Mouse (Mus musculus) inflammation-experienced regulatory T-cells, adult 16 weeks (primary cell): Measurements from ENCODE around the gene Alkbh4. TPM values are rescaled to one million over a fixed set of nuclear protein-coding genes. Genes with fewer than 3 reads are reported as not detected.

Experiments
- polyA plus RNA-seq: library from polyadenylated mRNA; unstranded; fragments of 100-300 nt; shearing (Covaris generic); gene quantifications from one replicate; pipeline ENCODE4 v1.2.1, GENCODE M21; 2017

Gene Alkbh4
- polyA plus RNA-seq: 81.7 TPM

DNA sequence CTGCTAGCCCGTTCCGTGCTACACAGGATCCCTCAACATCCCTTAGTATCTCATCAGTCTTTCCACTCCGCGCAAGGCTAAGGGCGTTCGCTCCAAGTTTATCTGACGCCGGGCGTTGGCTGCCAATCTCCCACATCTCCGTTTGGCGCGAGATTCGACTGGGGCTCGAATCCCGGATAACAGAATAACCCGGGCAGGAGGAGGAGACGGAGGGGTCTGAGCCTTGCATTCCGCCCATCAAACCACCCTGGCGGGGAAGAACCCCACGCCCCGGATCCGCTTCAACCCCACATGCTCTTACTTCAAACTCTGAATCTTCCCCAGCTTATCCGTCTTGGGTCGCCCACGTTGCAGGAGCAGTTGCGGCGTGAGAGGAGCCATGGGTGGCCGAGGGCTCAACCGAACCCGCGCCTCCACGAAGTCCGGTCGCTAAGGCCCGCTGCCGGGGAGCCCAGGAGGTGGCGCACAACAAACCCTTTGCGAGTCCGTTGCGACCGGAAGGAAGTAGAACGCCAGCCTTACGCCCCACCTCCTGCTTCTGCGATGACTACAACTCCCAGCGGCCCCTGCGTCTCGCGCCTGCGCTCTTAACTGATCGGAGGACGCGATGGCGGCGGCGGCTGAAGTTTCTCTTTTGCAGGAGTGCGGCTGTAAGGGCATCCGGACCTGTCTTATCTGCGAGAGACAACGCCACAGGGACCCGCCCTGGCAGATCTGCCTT is at the start of gene Alkbh4, which contains the start of gene Lrwd1:
Gene Alkbh4 (plus strand): TSS at position 576 of the 721 bp plus-strand sequence.
Gene Lrwd1 (minus strand): TSS at position 504 of the 721 bp plus-strand sequence.

DNA sequence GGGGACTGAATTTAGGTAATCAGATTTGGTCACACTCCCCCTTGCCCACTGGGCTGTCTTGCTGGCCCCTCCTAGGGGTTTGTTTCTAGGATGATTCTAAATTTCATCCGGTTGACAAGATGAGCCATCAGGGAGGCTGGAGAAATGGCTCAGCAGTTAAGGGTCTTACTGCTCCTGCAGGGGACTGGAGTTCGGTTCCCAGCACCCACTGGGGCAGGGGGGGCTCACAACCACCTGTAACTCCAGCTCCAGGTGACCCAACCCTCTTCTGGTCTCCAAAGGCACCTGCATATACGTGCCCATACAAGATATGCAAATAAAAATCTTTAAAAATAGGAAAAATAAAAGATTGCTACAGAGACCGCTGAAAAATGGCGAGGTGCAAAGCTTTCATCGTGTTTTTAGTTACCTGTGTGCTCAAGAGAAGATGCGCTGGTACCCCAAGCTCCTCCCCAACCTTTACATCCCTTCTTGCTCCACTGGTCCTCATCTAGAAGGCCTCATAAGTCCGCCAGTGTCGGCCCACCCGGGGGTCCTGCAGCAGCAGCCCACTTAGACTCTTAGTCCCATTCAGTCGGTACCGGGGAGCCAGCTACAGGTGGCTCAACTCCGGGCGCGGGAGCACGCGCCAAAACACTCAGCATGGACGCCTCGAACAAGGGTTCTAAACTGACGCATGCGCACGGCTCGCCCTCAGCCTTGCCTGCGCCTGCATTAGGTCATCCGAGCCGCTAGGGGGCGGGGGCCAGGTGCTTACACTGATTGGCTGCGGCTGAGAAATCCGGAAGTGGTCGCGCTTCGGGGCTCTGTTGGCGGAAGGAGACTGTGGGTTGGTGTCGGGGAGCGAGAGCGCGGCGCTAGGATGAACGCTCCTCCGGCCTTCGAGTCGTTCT is 19.8 kb upstream of the Alkbh4 start, which contains the start of gene Polr2j:
Gene Polr2j (plus strand): TSS at position 741 of the 893 bp plus-strand sequence.

DNA sequence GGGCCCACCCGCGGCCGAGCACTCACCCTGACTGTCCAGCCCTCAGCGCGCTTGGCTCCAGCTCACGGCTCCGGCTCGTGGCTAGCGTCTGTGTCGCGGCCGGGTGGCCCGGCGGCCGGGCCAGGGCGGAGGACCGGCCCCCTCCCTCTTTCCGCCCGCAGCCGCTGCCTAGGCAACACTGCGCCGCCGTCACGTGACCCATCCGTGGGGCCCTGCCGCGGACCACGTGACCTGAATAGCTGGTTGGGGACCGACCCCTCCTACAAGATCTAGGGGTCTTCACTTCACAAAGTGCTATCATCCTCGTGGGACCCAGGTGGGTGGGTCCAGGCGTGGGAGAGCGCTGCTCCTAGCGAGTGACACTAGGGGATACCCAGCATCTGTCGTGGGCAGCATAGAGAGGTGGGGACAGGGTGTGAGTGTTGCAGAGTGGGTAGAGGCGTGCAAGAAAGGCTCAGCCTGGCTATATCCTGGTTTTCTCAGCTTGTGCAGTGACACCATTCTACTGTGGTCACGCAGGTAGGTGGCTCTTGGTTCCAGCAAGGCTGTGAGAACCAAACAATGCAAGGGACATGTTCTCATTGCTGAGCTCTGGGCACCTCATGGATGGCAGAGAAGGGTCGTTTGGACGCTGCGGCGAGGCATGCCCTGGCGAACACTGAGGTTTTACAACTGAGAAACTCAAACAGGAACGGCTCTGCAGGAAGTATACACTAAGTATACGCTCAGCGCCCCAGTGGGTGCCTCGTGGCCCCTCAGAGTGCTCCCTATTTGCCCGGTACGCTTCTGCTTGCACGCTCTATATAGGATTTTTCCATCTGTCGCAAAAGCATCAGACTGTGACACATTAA is 34.8 kb downstream of the Alkbh4 start, which contains the start of gene Orai2:
Gene Orai2 (minus strand): TSS at position 202 of the 851 bp plus-strand sequence.

Other genes with a start within 250 kb of the Alkbh4 start
- 1.6 TPM for gene Hspb1, start 248.2 kb upstream of the Alkbh4 start, polyA plus RNA-seq
- 65.2 TPM for gene Ywhag, start 201.5 kb upstream of the Alkbh4 start, polyA plus RNA-seq
- 1.1 TPM for gene Ssc4d, start 161.6 kb upstream of the Alkbh4 start, polyA plus RNA-seq
- not detected for gene Zp3, start 156.0 kb upstream of the Alkbh4 start, polyA plus RNA-seq
- gene Dtx2, start 141.3 kb upstream of the Alkbh4 start, polyA plus RNA-seq: 25.0 TPM
- not detected for gene Upk3b, start 97.7 kb upstream of the Alkbh4 start, polyA plus RNA-seq
- gene Upk3bl, start 81.7 kb upstream of the Alkbh4 start, polyA plus RNA-seq: not detected
- gene Rasa4, start 52.2 kb upstream of the Alkbh4 start, polyA plus RNA-seq: 2.5 TPM
- 171 TPM for gene Polr2j, start 19.5 kb upstream of the Alkbh4 start, polyA plus RNA-seq
- 62.9 TPM for gene Lrwd1, start 72 bp upstream of the Alkbh4 start, polyA plus RNA-seq
- 94.8 TPM for gene Orai2, start 34.6 kb downstream of the Alkbh4 start, polyA plus RNA-seq
- 43.9 TPM for gene Prkrip1, start 62.8 kb downstream of the Alkbh4 start, polyA plus RNA-seq
- gene Sh2b2, start 110.4 kb downstream of the Alkbh4 start, polyA plus RNA-seq: 0.17 TPM